Mouse (Mus musculus) heart, embryonic 10.5 days (tissue): ENCODE measurements around the gene Psmd2. TPM values are rescaled to one million over a fixed set of nuclear protein-coding genes. Genes with fewer than 3 reads are reported as not detected.

Experiments used
- DNase-seq: peaks from one replicate; pipeline ENCODE4 v3.0.0-alpha.2; 2017; ENCODE audit warnings: low spot score
- H3K27ac ChIP-seq: fragments of 300-500 bp; sonication (generic); 2 replicates; pipeline ENCODE4 v1.5.1; 2016; ENCODE audit warnings: mild to moderate bottlenecking
- H3K27me3 ChIP-seq: fragments of 300-500 bp; sonication (generic); 2 replicates; pipeline ENCODE4 v1.6.1; 2016; ENCODE audit warnings: mild to moderate bottlenecking; ENCODE audit not compliant: poor library complexity, insufficient read depth, severe bottlenecking
- H3K36me3 ChIP-seq: fragments of 300-500 bp; sonication (generic); 2 replicates; pipeline ENCODE4 v1.6.1; 2016; ENCODE audit warnings: mild to moderate bottlenecking, moderate library complexity
- H3K4me1 ChIP-seq: fragments of 300-500 bp; sonication (generic); 2 replicates; pipeline ENCODE4 v1.6.1; 2016; ENCODE audit warnings: mild to moderate bottlenecking
- H3K4me3 ChIP-seq: fragments of 300-500 bp; sonication (generic); 2 replicates; pipeline ENCODE4 v1.5.1; 2016; ENCODE audit warnings: mild to moderate bottlenecking, moderate library complexity
- H3K9me3 ChIP-seq: fragments of 300-500 bp; sonication (generic); 2 replicates; pipeline ENCODE4 v1.6.1; 2016; ENCODE audit warnings: mild to moderate bottlenecking, moderate library complexity
- WGBS: fragments of 180-500 bp; shearing (Covaris S2); methylation state at CpG from one replicate; pipeline ENCODE4 v1.1.7; 2016; 5-methylcytosine and 5-hydroxymethylcytosine counted together
- microRNA counts: library from miRNA; unstranded; fragments of <30 nt; microRNA quantifications from one replicate; lab custom pipeline; 2017
- microRNA-seq: library from miRNA; unstranded; fragments of <30 nt; microRNA quantifications from one replicate; pipeline ENCODE4, GENCODE M21; 2017
- polyA plus RNA-seq: library from polyadenylated mRNA; unstranded; fragments of >200 nt; fragmentation: Nextera tagmentation; extraction: Ambion mirVana; gene quantifications from 2 replicates; pipeline ENCODE4 v1.2.1, GENCODE M21; 2016

The Psmd2 gene
- polyA plus RNA-seq, 1 experiment from 2014 or later: 393 TPM

- peaks cover 43% of the 10 kb centered on the region for H3K36me3 ChIP-seq
- 91% methylated on average over 11 of the region's 11 CpGs for WGBS
- no peak overlapping the region for H3K27ac ChIP-seq
- no peaks in the 10 kb centered on the region for H3K9me3 ChIP-seq
- no peak overlapping the region for H3K4me3 ChIP-seq
- no peak for DNase-seq
- H3K27me3 ChIP-seq: peaks cover 5% of the 10 kb centered on the region; the same call in 1 of the 2 replicates
- peaks cover 36% of the 10 kb centered on the region for H3K4me1 ChIP-seq
Measured at GRCm38 (mm10) chr16:20710370-20710769, 58.9 kb downstream of the Psmd2 start.

- Histone ChIP-seq H3K36me3 (peaks cover 40% of the 10 kb centered on the region), H3K4me1 (peaks cover 40% of the 10 kb centered on the region), H3K9me3 (no peaks in the 10 kb centered on the region), H3K27ac (no peak overlapping the region), H3K27me3 (peaks cover 5% of the 10 kb centered on the region; the same call in 1 of the 2 replicates), H3K4me3 (no peak overlapping the region)
- DNase-seq: no peak
- WGBS: 70% methylated on average over 4 of the region's 4 CpGs
Measured at GRCm38 (mm10) chr16:20710810-20711209, 59.4 kb downstream of the Psmd2 start.

GRCm38 (mm10) chr16:20712190-20712589 is 60.7 kb downstream of the Psmd2 start:
- DNase-seq: no peak
- H3K4me3 ChIP-seq: no peak overlapping the region
- WGBS: 76% methylated on average over 9 of the region's 9 CpGs

GRCm38 (mm10) chr16:20712889-20713288 is 61.4 kb downstream of the Psmd2 start:
- no peak overlapping the region for H3K27ac ChIP-seq
- WGBS: 61% methylated on average over 7 of the region's 7 CpGs
- H3K4me1 ChIP-seq: peaks cover 44% of the 10 kb centered on the region
- H3K36me3 ChIP-seq: peaks cover 35% of the 10 kb centered on the region
- peaks cover 5% of the 10 kb centered on the region; the same call in 1 of the 2 replicates for H3K27me3 ChIP-seq
- no peaks in the 10 kb centered on the region for H3K9me3 ChIP-seq
- no peak overlapping the region; the same call in 1 of the 2 replicates for H3K4me3 ChIP-seq
- DNase-seq: no peak

More at GRCm38 (mm10) chr16:20712190-20712589, 60.7 kb downstream of the Psmd2 start:
- Histone ChIP-seq H3K9me3 (no peaks in the 10 kb centered on the region), H3K36me3 (peaks cover 35% of the 10 kb centered on the region), H3K27me3 (peaks cover 5% of the 10 kb centered on the region; the same call in 1 of the 2 replicates), H3K4me1 (peaks cover 48% of the 10 kb centered on the region), H3K27ac (no peak overlapping the region)

MicroRNAs within 50 kb of the gene (microRNA counts, 519-probe panel; counts per million panel counts)
- microRNA mmu-miR-1224 (lab: Ali Mortazavi, UCI): 5,705 counts per million, percentile 52 among the panel's probes with 10 or more counts

Small RNA genes within 50 kb of the gene (microRNA-seq; reads per million reads assigned to microRNA genes)
- not detected for gene Mir1224

Other genes with a start within 250 kb of the Psmd2 start
- gene Abcc5, start 225.3 kb upstream of the Psmd2 start, polyA plus RNA-seq: 60.6 and 65.7 TPM in 2 replicates
- 107 and 125 TPM in 2 replicates for gene Eif2b5, start 152.8 kb upstream of the Psmd2 start, polyA plus RNA-seq
- gene Dvl3, start 134.7 kb upstream of the Psmd2 start, polyA plus RNA-seq: 24.0 and 28.6 TPM in 2 replicates
- gene Ap2m1, start 116.2 kb upstream of the Psmd2 start, polyA plus RNA-seq: 529 and 565 TPM in 2 replicates
- 49.9 and 51.7 TPM in 2 replicates for gene Abcf3, start 103.1 kb upstream of the Psmd2 start, polyA plus RNA-seq
- 0.21 and 0.57 TPM in 2 replicates for gene Vwa5b2, start 62.2 kb upstream of the Psmd2 start, polyA plus RNA-seq
- gene Eef1akmt4, start 40.1 kb upstream of the Psmd2 start, polyA plus RNA-seq: 29.9 and 39.5 TPM in 2 replicates
- gene Gm49333, start 40.0 kb upstream of the Psmd2 start, polyA plus RNA-seq: not detected in 2 replicates
- 44.3 and 50.7 TPM in 2 replicates for gene Alg3, start 39.9 kb upstream of the Psmd2 start, polyA plus RNA-seq
- 0.54 and 0.83 TPM in 2 replicates for gene Camk2n2, start 30.4 kb upstream of the Psmd2 start, polyA plus RNA-seq
- 0.95 and 1.4 TPM in 2 replicates for gene Ece2, start 21.8 kb upstream of the Psmd2 start, polyA plus RNA-seq
- gene Eif4g1, start 16.7 kb downstream of the Psmd2 start, polyA plus RNA-seq: 188 and 226 TPM in 2 replicates
- 2.5 TPM in 2 replicates for gene Fam131a, start 41.6 kb downstream of the Psmd2 start, polyA plus RNA-seq
- 68.8 and 103 TPM in 2 replicates for gene Polr2h, start 66.0 kb downstream of the Psmd2 start, polyA plus RNA-seq
- 4.7 and 10.3 TPM in 2 replicates for gene Clcn2, start 66.1 kb downstream of the Psmd2 start, polyA plus RNA-seq
- 0.27 and 0.87 TPM in 2 replicates for gene Chrd, start 81.5 kb downstream of the Psmd2 start, polyA plus RNA-seq
- 0.49 and 1.1 TPM in 2 replicates for gene Thpo, start 82.9 kb downstream of the Psmd2 start, polyA plus RNA-seq